In the genomic region with DNA sequence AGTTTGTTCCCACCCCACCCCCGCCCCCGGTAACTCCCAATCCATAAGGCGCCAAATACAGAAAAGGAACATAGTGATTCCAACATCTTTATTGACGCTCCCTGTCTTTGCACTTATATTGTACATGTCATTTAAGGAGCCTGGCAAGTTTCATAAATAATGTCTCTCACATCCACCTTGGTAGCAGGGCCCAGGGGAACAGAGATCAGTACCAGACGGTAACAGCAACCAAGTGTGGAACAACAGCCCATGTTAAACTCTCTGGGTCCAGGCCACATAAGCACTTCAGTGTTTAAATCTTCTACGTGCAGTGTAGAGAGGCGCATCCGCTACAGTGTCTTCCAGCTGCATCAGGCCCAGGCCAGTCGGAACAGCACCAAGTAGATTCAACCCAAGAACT, we compare ENCODE assay signal across 11 mouse cellular contexts. TPM values are rescaled to one million over a fixed set of nuclear protein-coding genes. Genes with fewer than 3 reads are reported as not detected.
DNase-seq lines count a peak whose midpoint lies in the region; ATAC-seq lines count a peak whose summit lies in the region.
"Had no signal": no experiment of that assay in that cellular context is flagged by ENCODE, and none has a peak within 500 bp of the region (broad histone marks: within the 10 kb centered on the region; RNA-seq: fewer than 3 reads in every experiment).

No protein-coding gene starts in this region.

- no peak for DNase-seq in forebrain, embryonic 10.5 days (ENCODE audit: extremely low spot score, low spot score)
- DNase-seq in forebrain, embryonic 14.5 days (ENCODE audit: low spot score) = no peak
- no peak for DNase-seq in heart, postnatal 14 days
- DNase-seq in neural tube, embryonic 10.5 days (ENCODE audit: extremely low spot score, low spot score) = no peak
- DNase-seq in cerebellum, postnatal 25 days = no peak
- DNase-seq in layer of hippocampus, adult 18-20 months (ENCODE audit: low spot score in 2 of 2) = no peak
- DNase-seq: cerebellum, adult 18-20 months; lung, embryonic 14.5 days had no signal

- peaks cover 86% of the 10 kb centered on the region for H3K36me3 ChIP-seq in forebrain, embryonic 10.5 days (replicated peaks)
- peaks cover 24% of the 10 kb centered on the region for H3K36me3 ChIP-seq in forebrain, embryonic 14.5 days (ENCODE audit: control insufficient read depth, insufficient read depth, low read length)
- peaks cover 5% of the 10 kb centered on the region; the same call in 1 of the 2 replicates for H3K36me3 ChIP-seq in heart, embryonic 15.5 days
- H3K36me3 ChIP-seq in neural tube, embryonic 13.5 days = peaks cover 37% of the 10 kb centered on the region

- H3K9ac ChIP-seq in forebrain, embryonic 14.5 days (ENCODE audit: low read length) = no peak overlapping the region
- no peak overlapping the region for H3K9ac ChIP-seq in heart, embryonic 15.5 days
- no peak overlapping the region for H3K9ac ChIP-seq in neural tube, embryonic 13.5 days
- H3K9ac ChIP-seq: hindbrain, embryonic 12.5 days; lung, embryonic 14.5 days had no signal

- H3K4me3 ChIP-seq in forebrain, embryonic 10.5 days = no peak overlapping the region
- no peak overlapping the region for H3K4me3 ChIP-seq in forebrain, embryonic 14.5 days (ENCODE audit: low read depth, low read length)
- H3K4me3 ChIP-seq in heart, embryonic 15.5 days = no peak overlapping the region
- no peak overlapping the region for H3K4me3 ChIP-seq in neural tube, embryonic 13.5 days
- H3K4me3 ChIP-seq: hindbrain, embryonic 12.5 days had no signal

- no peak for ATAC-seq in forebrain, embryonic 14.5 days
- no peak for ATAC-seq in heart, embryonic 15.5 days (replicated peaks; ENCODE audit: insufficient number of reproducible peaks, insufficient read depth, low FRiP score, low read depth)
- no peak for ATAC-seq in neural tube, embryonic 13.5 days (ENCODE audit: low read depth)

- H3K27ac ChIP-seq in forebrain, embryonic 10.5 days = peak overlapping the region; percentile 22; the same call in 1 of the 2 replicates
- H3K27ac ChIP-seq in forebrain, embryonic 14.5 days (ENCODE audit: low read depth, low read length) = no peak overlapping the region
- peak overlapping the region; percentile 86 for H3K27ac ChIP-seq in heart, embryonic 15.5 days
- H3K27ac ChIP-seq in neural tube, embryonic 13.5 days (replicated peaks) = 0 out of 2 replicates have a peak overlapping the region, but pooled peaks have one; percentile 18
- H3K27ac ChIP-seq: hindbrain, embryonic 12.5 days had no signal

- no peak overlapping the region for H3K4me2 ChIP-seq in forebrain, embryonic 14.5 days (ENCODE audit: low read length)
- H3K4me2 ChIP-seq in heart, embryonic 15.5 days = no peak overlapping the region
- H3K4me2 ChIP-seq in neural tube, embryonic 13.5 days = no peak overlapping the region
- H3K4me2 ChIP-seq: hindbrain, embryonic 12.5 days; lung, embryonic 14.5 days had no signal

- 92% methylated on average over 9 of the region's 9 CpGs for WGBS in forebrain, embryonic 10.5 days
- 89% methylated on average over 9 of the region's 9 CpGs for WGBS in forebrain, embryonic 14.5 days
- WGBS in heart, embryonic 15.5 days = 84% methylated on average over 9 of the region's 9 CpGs
- WGBS in neural tube, embryonic 13.5 days = 90% methylated on average over 9 of the region's 9 CpGs

- peaks cover 19% of the 10 kb centered on the region for H3K4me1 ChIP-seq in forebrain, embryonic 10.5 days
- no peaks in the 10 kb centered on the region for H3K4me1 ChIP-seq in forebrain, embryonic 14.5 days (ENCODE audit: control insufficient read depth, insufficient read depth, low read length)
- peaks cover 83% of the 10 kb centered on the region for H3K4me1 ChIP-seq in heart, embryonic 15.5 days (replicated peaks)
- H3K4me1 ChIP-seq in neural tube, embryonic 13.5 days (replicated peaks) = peaks cover 12% of the 10 kb centered on the region; the same call in 1 of the 2 replicates

- no peaks in the 10 kb centered on the region for H3K27me3 ChIP-seq in forebrain, embryonic 10.5 days (ENCODE audit: poor library complexity, severe bottlenecking)
- no peaks in the 10 kb centered on the region for H3K27me3 ChIP-seq in forebrain, embryonic 14.5 days (replicated peaks; ENCODE audit: control insufficient read depth, insufficient read depth, low read length)
- H3K27me3 ChIP-seq in heart, embryonic 15.5 days = no peaks in the 10 kb centered on the region
- no peaks in the 10 kb centered on the region for H3K27me3 ChIP-seq in neural tube, embryonic 13.5 days
- H3K27me3 ChIP-seq: hindbrain, embryonic 12.5 days had no signal

- intact Hi-C loops in heart, postnatal 14 days (cut with DNase I) = no loop called here

- no peaks in the 10 kb centered on the region for H3K9me3 ChIP-seq in forebrain, embryonic 10.5 days
- H3K9me3 ChIP-seq in forebrain, embryonic 14.5 days (replicated peaks; ENCODE audit: control insufficient read depth, low read length) = no peaks in the 10 kb centered on the region
- no peaks in the 10 kb centered on the region for H3K9me3 ChIP-seq in heart, embryonic 15.5 days (replicated peaks)
- no peaks in the 10 kb centered on the region for H3K9me3 ChIP-seq in neural tube, embryonic 13.5 days
- H3K9me3 ChIP-seq: hindbrain, embryonic 12.5 days had no signal

RNA-seq across cellular contexts. Expression of a gene that starts 59.7 kb away (rescaled TPM):
- polyA plus RNA-seq in forebrain, embryonic 10.5 days (2016; fragmentation: Nextera tagmentation; extraction: Ambion mirVana) = 19.7 and 22.6 TPM in 2 replicates
- 0.72 and 0.80 TPM in 2 replicates for polyA plus RNA-seq in forebrain, embryonic 14.5 days (2014; fragmentation: Nextera tagmentation; extraction: Ambion mirVana)
- polyA plus RNA-seq in heart, embryonic 15.5 days (2015; fragmentation: Nextera tagmentation; extraction: Ambion mirVana) = 35.4 and 39.8 TPM in 2 replicates
- 100 to 1,000 TPM; 107 to 118 TPM for total RNA-seq in heart, postnatal 14 days (2021)
- 2.0 and 3.7 TPM in 2 replicates for polyA plus RNA-seq in neural tube, embryonic 13.5 days (2015; fragmentation: Nextera tagmentation; extraction: Ambion mirVana)
- total RNA-seq in layer of hippocampus, adult 18-20 months (2021) = 1 to 10 TPM; 2.8 to 4.5 TPM
